In genomic region chr8:115158721-115159111, GRCm38 (mm10) we compare ENCODE assay signal across 8 mouse cellular contexts.
DNase-seq lines count a peak whose midpoint lies in the region; ATAC-seq and TF ChIP-seq lines count a peak whose summit lies in the region.

No protein-coding gene starts in this region.

- H3K9me3 ChIP-seq in heart, embryonic 12.5 days (replicated peaks) = no peaks in the 10 kb centered on the region
- H3K9me3 ChIP-seq in forebrain, embryonic 14.5 days (replicated peaks; ENCODE audit: control insufficient read depth, low read length) = no peaks in the 10 kb centered on the region
- no peaks in the 10 kb centered on the region for H3K9me3 ChIP-seq in limb, embryonic 14.5 days (ENCODE audit: control insufficient read depth, low read length)

- H3K36me3 ChIP-seq in heart, embryonic 12.5 days = no peaks in the 10 kb centered on the region
- H3K36me3 ChIP-seq in forebrain, embryonic 14.5 days (ENCODE audit: control insufficient read depth, insufficient read depth, low read length) = no peaks in the 10 kb centered on the region
- no peaks in the 10 kb centered on the region for H3K36me3 ChIP-seq in limb, embryonic 14.5 days (ENCODE audit: control insufficient read depth, insufficient read depth, low read length)

- ATAC-seq in heart, embryonic 12.5 days (ENCODE audit: insufficient number of reproducible peaks, low FRiP score) = no peak
- peak; percentile 25; the same call in 1 of the 2 replicates for ATAC-seq in forebrain, embryonic 14.5 days
- peak; percentile 68 for ATAC-seq in limb, embryonic 14.5 days (ENCODE audit: low FRiP score, low read depth)

- peak overlapping the region; percentile 70 for H3K4me2 ChIP-seq in heart, embryonic 12.5 days
- H3K4me2 ChIP-seq in forebrain, embryonic 14.5 days (ENCODE audit: low read length) = peak overlapping the region; percentile 47
- peak overlapping the region; percentile 61 for H3K4me2 ChIP-seq in limb, embryonic 14.5 days (replicated peaks; ENCODE audit: low read depth, low read length, severe bottlenecking)

- H3K27ac ChIP-seq in heart, embryonic 12.5 days (ENCODE audit: poor library complexity, severe bottlenecking) = no peak overlapping the region
- peak overlapping the region; percentile 61 for H3K27ac ChIP-seq in forebrain, embryonic 14.5 days (ENCODE audit: low read depth, low read length)
- 0 out of 2 replicates have a peak overlapping the region, but pooled peaks have one; percentile 52 for H3K27ac ChIP-seq in limb, embryonic 14.5 days (replicated peaks; ENCODE audit: low read depth, low read length)

- DNase-seq in heart, postnatal 10 days = no peak
- DNase-seq in cerebellum, adult 8-10 months = peak; percentile 40
- DNase-seq in forebrain, embryonic 14.5 days (ENCODE audit: low spot score) = peak; percentile 68
- DNase-seq in limb, embryonic 14.5 days (ENCODE audit: low spot score) = peak; percentile 73
- peak; percentile 59 for DNase-seq in skeletal muscle tissue, adult 2 months (ENCODE audit: low read depth, low spot score)
- DNase-seq in urinary bladder, postnatal 25 days (ENCODE audit: low spot score) = no peak
- no peak for DNase-seq in spleen, adult 12 weeks (ENCODE audit: low spot score)

- peaks cover 22% of the 10 kb centered on the region for H3K4me1 ChIP-seq in heart, embryonic 12.5 days (replicated peaks)
- peaks cover 21% of the 10 kb centered on the region; the same call in 1 of the 2 replicates for H3K4me1 ChIP-seq in forebrain, embryonic 14.5 days (ENCODE audit: control insufficient read depth, insufficient read depth, low read length)
- H3K4me1 ChIP-seq in limb, embryonic 14.5 days (ENCODE audit: control insufficient read depth, insufficient read depth, low read length) = peaks cover 41% of the 10 kb centered on the region

- H3K27me3 ChIP-seq in heart, embryonic 12.5 days (replicated peaks) = peaks cover 6% of the 10 kb centered on the region; the same call in 1 of the 2 replicates
- H3K27me3 ChIP-seq in forebrain, embryonic 14.5 days (replicated peaks; ENCODE audit: control insufficient read depth, insufficient read depth, low read length) = peaks cover 21% of the 10 kb centered on the region
- peaks cover 13% of the 10 kb centered on the region; the same call in 1 of the 2 replicates for H3K27me3 ChIP-seq in limb, embryonic 14.5 days (ENCODE audit: control insufficient read depth, insufficient read depth, low read length)

- whole genome bisulfite sequencing in heart, embryonic 12.5 days = 15% methylated on average over 8 of the region's 8 CpGs
- WGBS in forebrain, embryonic 14.5 days = 0% methylated on average over 8 of the region's 8 CpGs
- WGBS in limb, embryonic 14.5 days = 3% methylated on average over 8 of the region's 8 CpGs

- peak overlapping the region; percentile 38 for H3K4me3 ChIP-seq in heart, embryonic 12.5 days
- H3K4me3 ChIP-seq in forebrain, embryonic 14.5 days (ENCODE audit: low read depth, low read length) = peak overlapping the region; percentile 10; the same call in 1 of the 2 replicates
- H3K4me3 ChIP-seq in limb, embryonic 14.5 days (replicated peaks; ENCODE audit: low read length) = peak overlapping the region; percentile 27; the same call in 1 of the 2 replicates

- no peak for TF ChIP-seq POLR2A in limb, embryonic 14.5 days (IDR thresholded peaks at IDR 0.05; ENCODE audit: borderline replicate concordance, extremely low read depth, insufficient read depth, insufficient read length)

- intact Hi-C loops in heart, postnatal 10 days (cut with DNase I) = no loop called here

- H3K9ac ChIP-seq in heart, embryonic 12.5 days = peak overlapping the region; percentile 59; the same call in 1 of the 2 replicates
- no peak overlapping the region; the same call in 1 of the 2 replicates for H3K9ac ChIP-seq in forebrain, embryonic 14.5 days (ENCODE audit: low read length)
- H3K9ac ChIP-seq in limb, embryonic 14.5 days (ENCODE audit: low read depth, low read length, severe bottlenecking) = no peak overlapping the region

Comparison
In these comparisons a context has a peak if more than half of its experiments do, and no peak if none do; other contexts are left out.
1. DNase-seq: peak in cerebellum, adult 8-10 months (single experiment), forebrain, embryonic 14.5 days (single experiment), limb, embryonic 14.5 days (single experiment) and skeletal muscle tissue, adult 2 months (single experiment); none in heart, postnatal 10 days (0 of 2), urinary bladder, postnatal 25 days (single experiment) and spleen, adult 12 weeks (single experiment).
2. Peak in every context shown above with its lines, with median percentiles within 50 percentile points of each other: H3K4me2 ChIP-seq and H3K4me3 ChIP-seq.